Mouse (Mus musculus) MEL (cell line): ENCODE measurements at regions not wholly inside any gene's neighbourhood (a gene's known extent, or its start where the extent isn't known, plus 50 kb on each side); places are given as distances from the start of the nearest gene placed in this dataset.

Source experiments
- DNase-seq: peaks from one replicate; pipeline ENCODE4 v3.0.0; 2011; ENCODE audit warnings: low read depth, low spot score
- H3K27ac ChIP-seq: 2 replicates; pipeline ENCODE4 v1.5.1; 2012; ENCODE audit warnings: low read depth, mild to moderate bottlenecking, control low read depth, low read length, moderate library complexity; ENCODE audit not compliant: control insufficient read depth
- H3K27me3 ChIP-seq, 2 experiments: fragments of 150-350 bp in 1 of 2; sonication (generic) in 1 of 2; 2 replicates each; pipeline ENCODE4 v1.6.1; 2012; ENCODE audit warnings: low read length in 2 of 2, mild to moderate bottlenecking in 2 of 2, improper control_type of control experiment in 1 of 2, moderate library complexity in 1 of 2; ENCODE audit not compliant: insufficient read depth in 2 of 2, control insufficient read depth in 1 of 2
- H3K36me3 ChIP-seq, 2 experiments: 2 replicates each; pipeline ENCODE4 v1.6.1; 2012 to 2014; ENCODE audit warnings: low read length in 2 of 2, improper control_type of control experiment in 1 of 2, inconsistent platforms in 1 of 2, mild to moderate bottlenecking in 1 of 2; ENCODE audit not compliant: insufficient read depth in 2 of 2, control insufficient read depth in 1 of 2
- H3K4me1 ChIP-seq, 2 experiments: fragments of 150-350 bp in 1 of 2; sonication (generic) in 1 of 2; 2 replicates each; pipeline ENCODE4 v1.6.1; 2012; ENCODE audit warnings: low read length in 2 of 2, improper control_type of control experiment in 1 of 2, mild to moderate bottlenecking in 1 of 2; ENCODE audit not compliant: insufficient read depth in 2 of 2, control insufficient read depth in 1 of 2
- H3K4me3 ChIP-seq, 2 experiments: fragments of 150-350 bp in 1 of 2; sonication (generic) in 1 of 2; 2 replicates each; pipeline ENCODE4 v1.5.1; 2012; ENCODE audit warnings: low read depth in 2 of 2, low read length in 2 of 2, mild to moderate bottlenecking in 2 of 2, moderate library complexity in 2 of 2, control low read depth in 1 of 2, improper control_type of control experiment in 1 of 2; ENCODE audit not compliant: control insufficient read depth in 1 of 2, insufficient read depth in 1 of 2
- H3K79me2 ChIP-seq: 2 replicates; pipeline ENCODE4 v1.6.1; 2012; ENCODE audit warnings: mild to moderate bottlenecking, low read length, moderate library complexity; ENCODE audit not compliant: control insufficient read depth, poor library complexity, insufficient read depth
- H3K9ac ChIP-seq: 2 replicates; pipeline ENCODE4 v1.6.1; 2012; ENCODE audit warnings: low read depth, mild to moderate bottlenecking, control low read depth, low read length, moderate library complexity; ENCODE audit not compliant: control insufficient read depth, poor library complexity, severe bottlenecking
- H3K9me3 ChIP-seq: fragments of 150-350 bp; sonication (generic); replicated peaks from 2 replicates; pipeline ENCODE4 v1.6.1; 2012; ENCODE audit warnings: mild to moderate bottlenecking, low read length, improper control_type of control experiment, moderate library complexity; ENCODE audit not compliant: insufficient read depth
- CHD2 ChIP-seq: IDR thresholded peaks from 2 replicates; pipeline ENCODE4 v1.6.1; 2011; ENCODE audit warnings: low read length, improper control_type of control experiment
- CTCF ChIP-seq, 3 experiments: IDR thresholded peaks in 2 of 3; conservative IDR thresholded peaks in 1 of 3; 2 replicates each; pipeline ENCODE4 v1.5.1; 2011 to 2012; ENCODE audit warnings: low read length in 3 of 3, low read depth in 2 of 3, mild to moderate bottlenecking in 2 of 3, improper control_type of control experiment in 1 of 3, inconsistent platforms in 1 of 3, mixed read lengths in 1 of 3, moderate library complexity in 1 of 3; ENCODE audit not compliant: control insufficient read depth in 1 of 3, insufficient read depth in 1 of 3, poor library complexity in 1 of 3, severe bottlenecking in 1 of 3
- ELF1 ChIP-seq: IDR thresholded peaks from 2 replicates; pipeline ENCODE4 v1.6.1; 2014; ENCODE audit warnings: low read depth, mild to moderate bottlenecking, inconsistent platforms, low read length, improper control_type of control experiment, moderate library complexity
- EP300 ChIP-seq, 2 experiments: IDR thresholded peaks; 2 replicates each; pipeline ENCODE4 v1.6.1; 2011; ENCODE audit warnings: improper control_type of control experiment in 2 of 2, low read length in 2 of 2, low read depth in 1 of 2, mild to moderate bottlenecking in 1 of 2
- ETS1 ChIP-seq: IDR thresholded peaks from 2 replicates; pipeline ENCODE4 v1.6.1; 2012; ENCODE audit warnings: low read depth, mild to moderate bottlenecking, inconsistent platforms, low read length, improper control_type of control experiment, moderate library complexity
- HCFC1 ChIP-seq: IDR thresholded peaks from 2 replicates; pipeline ENCODE4 v1.6.1; 2012; ENCODE audit warnings: low read depth, mild to moderate bottlenecking, inconsistent platforms, low read length, improper control_type of control experiment, moderate library complexity
- JUND ChIP-seq: IDR thresholded peaks from 2 replicates; pipeline ENCODE4 v1.6.1; 2011; ENCODE audit warnings: low read depth, mild to moderate bottlenecking, improper control_type of control experiment, low read length
- MEF2A ChIP-seq: IDR thresholded peaks from 2 replicates; pipeline ENCODE4 v1.6.1; 2014; ENCODE audit warnings: low read depth, mild to moderate bottlenecking, inconsistent platforms, low read length, improper control_type of control experiment; ENCODE audit not compliant: poor library complexity, insufficient replicate concordance, severe bottlenecking; ENCODE audit errors: extremely low read depth
- MXI1 ChIP-seq: IDR thresholded peaks from 2 replicates; pipeline ENCODE4 v1.6.1; 2011; ENCODE audit warnings: mild to moderate bottlenecking, low read depth, low read length, improper control_type of control experiment
- MYB ChIP-seq: IDR thresholded peaks from 2 replicates; pipeline ENCODE4 v1.6.1; 2011; ENCODE audit warnings: mild to moderate bottlenecking, low read depth, low read length, improper control_type of control experiment
- MYC ChIP-seq: IDR thresholded peaks from 2 replicates; pipeline ENCODE4 v1.6.1; 2011; ENCODE audit warnings: low read depth, mild to moderate bottlenecking, low read length, improper control_type of control experiment, moderate library complexity
- NELFE ChIP-seq: IDR thresholded peaks from 2 replicates; pipeline ENCODE4 v1.6.1; 2011; ENCODE audit warnings: low read depth, low read length, improper control_type of control experiment
- NRF1 ChIP-seq: IDR thresholded peaks from 2 replicates; pipeline ENCODE4 v1.6.1; 2014; ENCODE audit warnings: low read depth, mild to moderate bottlenecking, inconsistent platforms, low read length, improper control_type of control experiment, moderate library complexity; ENCODE audit not compliant: poor library complexity, insufficient read depth, severe bottlenecking
- TBP ChIP-seq: IDR thresholded peaks from 2 replicates; pipeline ENCODE4 v1.8.0; 2011; ENCODE audit warnings: low read depth, low read length, improper control_type of control experiment
- TCF12 ChIP-seq: IDR thresholded peaks from 2 replicates; pipeline ENCODE4 v1.6.1; 2014; ENCODE audit warnings: low read depth, mild to moderate bottlenecking, inconsistent platforms, low read length, improper control_type of control experiment, moderate library complexity
- USF1 ChIP-seq: IDR thresholded peaks from 2 replicates; pipeline ENCODE4 v1.6.1; 2014; ENCODE audit warnings: low read depth, mild to moderate bottlenecking, inconsistent platforms, low read length, improper control_type of control experiment, moderate library complexity
- USF2 ChIP-seq, 2 experiments: IDR thresholded peaks; 2 replicates each; pipeline ENCODE4 v1.6.1; 2011 to 2012; ENCODE audit warnings: improper control_type of control experiment in 2 of 2, low read length in 2 of 2, borderline replicate concordance in 1 of 2, inconsistent platforms in 1 of 2, low read depth in 1 of 2, mild to moderate bottlenecking in 1 of 2; ENCODE audit not compliant: insufficient read depth in 1 of 2
- ZC3H11A ChIP-seq: IDR thresholded peaks from 2 replicates; pipeline ENCODE4 v1.6.1; 2012; ENCODE audit warnings: low read depth, mild to moderate bottlenecking, inconsistent platforms, low read length, improper control_type of control experiment
- ZKSCAN1 ChIP-seq: IDR thresholded peaks from 2 replicates; pipeline ENCODE4 v1.6.1; 2012; ENCODE audit warnings: low read depth, mild to moderate bottlenecking, inconsistent platforms, low read length, improper control_type of control experiment, moderate library complexity
- ZMIZ1 ChIP-seq: IDR thresholded peaks from 2 replicates; pipeline ENCODE4 v1.6.1; 2012; ENCODE audit warnings: low read depth, mild to moderate bottlenecking, inconsistent platforms, low read length, improper control_type of control experiment, moderate library complexity
- ZNF384 ChIP-seq: IDR thresholded peaks from 2 replicates; pipeline ENCODE4 v1.6.1; 2012; ENCODE audit warnings: low read depth, mild to moderate bottlenecking, inconsistent platforms, low read length, improper control_type of control experiment

DNA sequence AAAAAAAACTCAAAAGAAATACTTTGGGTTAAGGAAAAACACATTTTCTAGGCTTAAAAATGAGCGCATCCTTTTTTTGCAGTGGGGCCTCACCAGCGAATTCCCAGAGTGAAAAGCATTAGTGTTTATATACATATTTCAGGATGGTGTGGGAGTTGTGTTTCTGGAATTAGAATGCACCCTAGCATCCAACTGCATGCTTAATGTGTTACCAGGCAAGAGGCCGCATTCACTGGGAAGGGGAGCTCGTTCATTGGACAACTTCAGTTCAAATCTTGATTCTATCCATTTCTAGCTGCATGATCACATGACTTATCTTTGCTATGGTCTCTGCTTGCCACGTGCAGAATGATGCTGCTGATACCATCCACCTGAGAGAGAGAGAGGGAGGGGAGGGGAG lies 64.4 kb upstream of the Neurl1b start:
- no peak for TF ChIP-seq MYB
- TF ChIP-seq ZC3H11A: no peak
- TF ChIP-seq USF1: no peak
- no peak for TF ChIP-seq CHD2
- no peak for TF ChIP-seq TBP
- no peak for TF ChIP-seq ZKSCAN1
- no peak for TF ChIP-seq EP300 (IDR thresholded peaks at IDR 0.05; ENCODE audit: low read depth in 1 of 2, low read length in 2 of 2)
- no peak for TF ChIP-seq ZMIZ1
- no peak for TF ChIP-seq HCFC1
- TF ChIP-seq NRF1: no peak
- TF ChIP-seq USF2 (IDR thresholded peaks at IDR 0.05; ENCODE audit: borderline replicate concordance in 1 of 2, insufficient read depth in 1 of 2, low read depth in 1 of 2, low read length in 2 of 2): no peak
- no peak for TF ChIP-seq TCF12
- no peak for TF ChIP-seq JUND
- TF ChIP-seq MYC: no peak
- TF ChIP-seq MXI1: no peak
- TF ChIP-seq ETS1: no peak
- TF ChIP-seq ELF1: no peak

DNA sequence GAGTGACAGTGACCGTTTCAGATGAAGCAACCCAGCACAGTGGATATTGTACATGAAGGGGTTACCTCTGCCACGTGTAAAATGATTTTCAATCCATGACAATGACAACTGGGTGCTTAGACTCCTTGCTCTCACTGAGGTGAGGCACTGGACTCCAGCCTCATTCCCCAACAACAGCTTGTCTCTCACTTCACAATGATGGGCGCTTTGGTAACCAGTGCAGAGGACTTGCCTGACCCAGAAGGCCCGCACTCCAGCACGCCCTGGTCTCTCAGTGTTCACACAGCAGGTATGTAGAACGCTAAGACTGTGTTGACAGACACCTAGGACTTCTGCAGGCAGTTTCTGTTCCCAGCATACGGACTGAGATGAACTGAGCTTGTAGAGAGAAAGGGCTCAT lies 62.6 kb upstream of the Neurl1b start:
- no peak for DNase-seq

More for the DNA sequence above, 64.4 kb upstream of the Neurl1b start:
- Histone ChIP-seq H3K27me3 (peaks cover 6 to 8% of the 10 kb centered on the region in 2 experiments), H3K79me2 (no peaks in the 10 kb centered on the region), H3K27ac (no peak overlapping the region), H3K4me1 (no peaks in the 10 kb centered on the region), H3K9ac (no peak overlapping the region), H3K36me3 (no peaks in the 10 kb centered on the region), H3K4me3 (no peak overlapping the region), H3K9me3 (no peaks in the 10 kb centered on the region)
- no peak for DNase-seq

More for the DNA sequence above, 62.6 kb upstream of the Neurl1b start:
- no peaks in the 10 kb centered on the region for H3K79me2 ChIP-seq
- H3K4me3 ChIP-seq: no peak overlapping the region
- no peaks in the 10 kb centered on the region for H3K4me1 ChIP-seq
- peaks cover 6 to 8% of the 10 kb centered on the region in 2 experiments for H3K27me3 ChIP-seq
- H3K9me3 ChIP-seq: no peaks in the 10 kb centered on the region
- no peaks in the 10 kb centered on the region for H3K36me3 ChIP-seq
- no peak overlapping the region for H3K27ac ChIP-seq
- H3K9ac ChIP-seq: no peak overlapping the region
- TF ChIP-seq MEF2A: no peak
- TF ChIP-seq ZC3H11A: no peak
- TF ChIP-seq ZKSCAN1: no peak
- TF ChIP-seq NRF1: no peak
- TF ChIP-seq CTCF (IDR thresholded peaks at IDR 0.05 in 2 of 3, conservative IDR thresholded peaks at IDR 0.05 in 1 of 3; ENCODE audit: control insufficient read depth in 1 of 3, insufficient read depth in 1 of 3, low read depth in 2 of 3, low read length in 3 of 3, poor library complexity in 1 of 3, severe bottlenecking in 1 of 3): no peak
- TF ChIP-seq NELFE: no peak
- no peak for TF ChIP-seq MYC
- TF ChIP-seq ZNF384: no peak
